Mouse (Mus musculus): ENCODE data around the gene Gjc2.

DNA sequence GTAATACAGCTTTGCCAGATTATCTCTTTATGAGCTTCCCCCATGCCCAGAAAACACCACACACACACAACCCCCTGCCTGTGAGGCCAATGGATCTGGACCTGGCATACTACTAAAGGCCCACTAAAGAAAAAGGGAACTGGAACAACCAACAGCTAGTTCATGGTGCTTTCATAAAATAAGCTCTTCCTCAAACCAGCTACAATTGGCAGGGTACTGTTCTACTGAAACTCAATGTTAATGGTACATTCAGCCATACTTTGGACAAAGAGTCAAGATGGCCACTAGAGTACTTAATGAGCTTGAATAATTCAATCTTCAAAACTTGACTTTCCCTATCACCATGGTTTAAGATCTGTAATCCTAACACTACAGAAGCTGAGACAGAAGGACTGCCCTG is 38.6 kb upstream of the Gjc2 start:
- no peak for TF ChIP-seq CTCF (IDR thresholded peaks at IDR 0.05; ENCODE audit: low read depth)
- no peak for TF ChIP-seq EP300 (IDR thresholded peaks at IDR 0.05; ENCODE audit: low read depth)

Data from liver, postnatal 0 days (tissue).